Mouse (Mus musculus) testis, adult 2 months (tissue): Measurements from ENCODE around the gene Bricd5. TPM values are rescaled to one million over a fixed set of nuclear protein-coding genes. Genes with fewer than 3 reads are reported as not detected.
"Not testable (repeated sequence)": the region's sequence is repeated elsewhere in the genome, so short reads cannot be mapped to it uniquely, and the experiment has no call there.

Source experiments
- H3K27ac ChIP-seq: fragments of 200-500 bp; 2 replicates; pipeline ENCODE4 v1.5.1; 2012; ENCODE audit warnings: low read depth, low read length; ENCODE audit not compliant: control insufficient read depth, insufficient read depth
- H3K27me3 ChIP-seq: fragments of 200-500 bp; 2 replicates; pipeline ENCODE4 v1.6.1; 2012; ENCODE audit warnings: mild to moderate bottlenecking, low read length, moderate library complexity; ENCODE audit not compliant: control insufficient read depth, insufficient read depth
- H3K36me3 ChIP-seq: fragments of 200-500 bp; 2 replicates; pipeline ENCODE4 v1.6.1; 2012; ENCODE audit warnings: mild to moderate bottlenecking, low read length; ENCODE audit not compliant: control insufficient read depth, insufficient read depth
- H3K4me1 ChIP-seq: fragments of 200-500 bp; 2 replicates; pipeline ENCODE4 v1.6.1; 2012; ENCODE audit warnings: low read length; ENCODE audit not compliant: control insufficient read depth, insufficient read depth
- H3K4me3 ChIP-seq: fragments of 200-500 bp; 2 replicates; pipeline ENCODE4 v1.5.1; 2012; ENCODE audit warnings: low read depth, mild to moderate bottlenecking, low read length, moderate library complexity, mixed read lengths; ENCODE audit not compliant: control insufficient read depth
- CTCF ChIP-seq: fragments of 200-500 bp; IDR thresholded peaks from 2 replicates; pipeline ENCODE4 v1.5.1; 2012; ENCODE audit warnings: low read depth, mild to moderate bottlenecking, inconsistent platforms, low read length, moderate library complexity; ENCODE audit not compliant: control insufficient read depth, insufficient read depth, insufficient replicate concordance
- POLR2A ChIP-seq: fragments of 200-500 bp; IDR thresholded peaks from 2 replicates; pipeline ENCODE4 v1.6.1; 2012; ENCODE audit warnings: low read depth, mild to moderate bottlenecking, inconsistent platforms, low read length, moderate library complexity; ENCODE audit not compliant: control insufficient read depth
- polyA plus RNA-seq: library from polyadenylated mRNA; depleted of rRNA; stranded (reverse); fragments of >200 nt; gene quantifications from 2 replicates; pipeline ENCODE4 v1.2.3, GENCODE M21; 2012; rRNA removed

Gene Bricd5
- 7.5 and 7.9 TPM in 2 replicates for polyA plus RNA-seq

- Histone ChIP-seq H3K27ac (peak within 1 kb of the TSS; percentile 67), H3K4me3 (peak within 1 kb of the TSS; percentile 57), H3K4me1 (peaks cover 25% of the 10 kb centered on the region), H3K36me3 (peaks cover 2% of the 10 kb centered on the region), H3K27me3 (no peaks in the 10 kb centered on the region)
- TF ChIP-seq CTCF (no peak), POLR2A (peak; percentile 34; the same call in 1 of the 2 replicates)
Observed at GRCm38 (mm10) chr17:24473612-24474275, at the start of gene Bricd5. TSS of gene Bricd5 (plus strand) at chr17:24473884.

DNA sequence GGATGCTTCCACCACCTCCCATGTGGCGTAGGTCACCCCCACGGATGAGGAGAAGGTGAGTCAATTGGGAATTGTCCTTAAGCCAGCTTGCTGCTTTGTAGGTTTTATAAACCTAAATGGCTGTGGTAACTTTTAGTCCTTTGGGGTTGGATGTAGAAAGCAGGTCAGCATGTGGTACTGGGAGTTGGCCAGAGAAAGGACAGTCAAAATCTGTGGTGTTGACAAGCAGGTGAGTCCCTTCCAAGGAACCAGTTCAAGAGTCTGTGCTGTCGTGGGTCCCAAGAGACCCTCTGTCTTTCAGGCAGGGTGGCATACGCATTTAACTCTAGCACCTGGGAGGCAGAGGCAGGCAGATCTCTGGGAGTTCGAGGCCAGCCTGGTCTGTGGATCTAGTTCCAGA, 49.2 kb upstream of the Bricd5 start:
- H3K4me1 ChIP-seq = peaks cover 4% of the 10 kb centered on the region
- TF ChIP-seq POLR2A = no peak
- no peak for TF ChIP-seq CTCF
- H3K27me3 ChIP-seq = no peaks in the 10 kb centered on the region
- no peak overlapping the region for H3K4me3 ChIP-seq
- no peak overlapping the region for H3K27ac ChIP-seq
- no peaks in the 10 kb centered on the region; the same call in 1 of the 2 replicates for H3K36me3 ChIP-seq

GRCm38 (mm10) chr17:24425326-24425725, 48.4 kb upstream of the Bricd5 start:
- not testable (repeated sequence) for H3K27me3 ChIP-seq, H3K4me3 ChIP-seq, H3K27ac ChIP-seq, H3K36me3 ChIP-seq, H3K4me1 ChIP-seq

DNA sequence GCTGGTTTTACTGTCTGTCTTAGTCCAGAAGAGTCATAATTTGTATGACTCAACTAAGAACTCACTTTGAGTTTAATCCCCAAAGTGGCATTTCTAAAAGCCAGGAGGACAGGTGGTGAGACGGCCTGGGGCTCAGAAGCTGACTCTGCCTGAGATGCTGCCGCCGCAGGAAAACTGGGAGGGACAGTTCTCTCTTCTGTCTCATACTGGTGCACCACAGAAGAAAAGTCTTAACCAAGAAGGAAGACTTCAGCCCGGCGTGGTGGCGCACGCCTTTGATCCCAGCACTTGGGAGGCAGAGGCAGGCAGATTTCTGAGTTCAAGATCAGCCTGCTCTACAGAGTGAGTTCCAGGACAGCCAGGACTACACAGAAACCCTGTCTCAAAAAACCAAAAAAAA, 47.8 kb upstream of the Bricd5 start:
- no peak for TF ChIP-seq POLR2A
- Histone ChIP-seq H3K4me3 (no peak overlapping the region; the same call in 1 of the 2 replicates), H3K4me1 (peaks cover 4% of the 10 kb centered on the region), H3K27me3 (no peaks in the 10 kb centered on the region), H3K36me3 (no peaks in the 10 kb centered on the region; the same call in 1 of the 2 replicates), H3K27ac (no peak overlapping the region)

- Histone ChIP-seq H3K36me3 (no peaks in the 10 kb centered on the region), H3K4me1 (peaks cover 4% of the 10 kb centered on the region), H3K4me3 (peak within 1 kb of the TSS; percentile 94), H3K27ac (peak within 1 kb of the TSS; percentile 94), H3K27me3 (no peaks in the 10 kb centered on the region)
- TF ChIP-seq POLR2A = peak; percentile 90
- TF ChIP-seq CTCF = no peak
Observed at GRCm38 (mm10) chr17:24426471-24427169, 47.1 kb upstream of the Bricd5 start, which contains the start of gene Eci1. TSS of gene Eci1 (plus strand) at chr17:24426641.

GRCm38 (mm10) chr17:24427170-24427557, 46.5 kb upstream of the Bricd5 start:
- no peaks in the 10 kb centered on the region for H3K27me3 ChIP-seq
- peak overlapping the region; percentile 94 for H3K4me3 ChIP-seq
- H3K36me3 ChIP-seq = no peaks in the 10 kb centered on the region
- peaks cover 4% of the 10 kb centered on the region for H3K4me1 ChIP-seq
- no peak for TF ChIP-seq POLR2A
- no peak for TF ChIP-seq CTCF
- H3K27ac ChIP-seq = peak overlapping the region; percentile 94

- TF ChIP-seq POLR2A (no peak), CTCF (no peak)
- Histone ChIP-seq H3K4me1 (peaks cover 4% of the 10 kb centered on the region), H3K36me3 (no peaks in the 10 kb centered on the region), H3K27me3 (no peaks in the 10 kb centered on the region), H3K27ac (no peak overlapping the region), H3K4me3 (no peak overlapping the region)
Observed at GRCm38 (mm10) chr17:24429201-24429983, 44.3 kb upstream of the Bricd5 start.
